Mouse (Mus musculus): ENCODE measurements around the gene Pdrg1.

The Pdrg1 gene

GRCm38 (mm10) chr2:153031126-153032082 is 16.2 kb upstream of the Pdrg1 start, which contains the start of gene Xkr7:
Gene Xkr7, plus strand, starts transcription at chr2:153031852.
- DNase-seq: no peak

- DNase-seq: no peak
Measured at GRCm38 (mm10) chr2:153030422-153030821, 15.2 kb upstream of the Pdrg1 start.

GRCm38 (mm10) chr2:153027501-153027900 is 12.3 kb upstream of the Pdrg1 start:
- DNase-seq: no peak

GRCm38 (mm10) chr2:153026052-153026451 is 10.8 kb upstream of the Pdrg1 start:
- DNase-seq: no peak

GRCm38 (mm10) chr2:153022855-153023254 is 7.6 kb upstream of the Pdrg1 start:
- no peak for DNase-seq

- DNase-seq: no peak
Measured at GRCm38 (mm10) chr2:153021163-153021562, 5.9 kb upstream of the Pdrg1 start.

GRCm38 (mm10) chr2:153019355-153019754 is 4.1 kb upstream of the Pdrg1 start:
- no peak for DNase-seq

- DNase-seq: no peak
Measured at GRCm38 (mm10) chr2:153016786-153017185, 1.6 kb upstream of the Pdrg1 start.

GRCm38 (mm10) chr2:153015804-153016203 is 577 bp upstream of the Pdrg1 start:
- no peak for DNase-seq

GRCm38 (mm10) chr2:153013724-153014515 is 1.3 kb downstream of the Pdrg1 start:
- DNase-seq: no peak

- no peak for DNase-seq
Measured at GRCm38 (mm10) chr2:153009192-153009973, 5.8 kb downstream of the Pdrg1 start.

GRCm38 (mm10) chr2:153005981-153006380 is 9.2 kb downstream of the Pdrg1 start:
- DNase-seq: no peak

- no peak for DNase-seq
Measured at GRCm38 (mm10) chr2:153003681-153004338, 11.4 kb downstream of the Pdrg1 start.

- no peak for DNase-seq
Measured at GRCm38 (mm10) chr2:153002492-153003248, 12.6 kb downstream of the Pdrg1 start.

GRCm38 (mm10) chr2:152997046-152997445 is 18.2 kb downstream of the Pdrg1 start:
- peak; percentile 24 for DNase-seq

GRCm38 (mm10) chr2:152991529-152991928 is 23.7 kb downstream of the Pdrg1 start:
- peak; percentile 40 for DNase-seq

- DNase-seq: no peak
Measured at GRCm38 (mm10) chr2:152985582-152985981, 29.6 kb downstream of the Pdrg1 start.

GRCm38 (mm10) chr2:152976991-152977390 is 38.2 kb downstream of the Pdrg1 start:
- DNase-seq: no peak

- no peak for DNase-seq
Measured at GRCm38 (mm10) chr2:152965555-152965954, 49.7 kb downstream of the Pdrg1 start.

GRCm38 (mm10) chr2:152962091-152962793 is 53.0 kb downstream of the Pdrg1 start, which contains the start of gene Ttll9:
Gene Ttll9, plus strand, starts transcription at chr2:152962485.
- DNase-seq: peak; percentile 90

Measured in kidney, adult 9 months (tissue).